Mouse (Mus musculus) CH12.LX (cell line): ENCODE results near the gene Tet2.

Experiments
- CHD1 ChIP-seq: IDR thresholded peaks from 2 replicates; pipeline ENCODE4 v1.6.1; 2012; ENCODE audit warnings: low read depth, low read length, improper control_type of control experiment, inconsistent platforms
- CTCF ChIP-seq, 2 experiments: IDR thresholded peaks in 1 of 2; conservative IDR thresholded peaks in 1 of 2; 2 replicates each; pipeline ENCODE4 v1.5.1; 2011 to 2012; ENCODE audit warnings: low read depth in 2 of 2, low read length in 2 of 2, improper control_type of control experiment in 1 of 2, inconsistent platforms in 1 of 2, mild to moderate bottlenecking in 1 of 2, moderate library complexity in 1 of 2
- POLR2A ChIP-seq: IDR thresholded peaks from 2 replicates; pipeline ENCODE4 v1.6.1; 2011; ENCODE audit warnings: low read depth, mild to moderate bottlenecking, improper control_type of control experiment, low read length

DNA sequence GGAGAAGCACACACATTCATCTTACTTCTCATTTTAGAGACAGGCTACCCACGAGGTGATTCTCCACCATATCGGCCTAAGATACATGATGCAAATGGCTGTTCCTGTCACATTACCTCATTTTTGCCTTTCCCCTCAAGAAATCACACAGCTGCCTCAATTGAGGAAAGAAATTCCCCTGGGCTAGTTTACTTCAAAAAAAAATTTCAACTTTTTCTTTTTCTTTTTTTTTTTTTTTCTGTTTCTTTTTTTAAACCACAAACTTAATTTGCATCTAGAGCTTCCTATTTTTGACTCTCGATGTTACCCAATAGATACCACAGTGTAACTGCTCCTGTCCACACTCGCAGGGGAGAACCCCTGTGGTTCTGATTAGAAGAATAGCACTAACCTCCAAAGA is 38.0 kb upstream of the Tet2 start:
- TF ChIP-seq CTCF (conservative IDR thresholded peaks at IDR 0.05 in 1 of 2, IDR thresholded peaks at IDR 0.05 in 1 of 2; ENCODE audit: low read depth in 2 of 2, low read length in 2 of 2) (no peak), POLR2A (peak; percentile 43; the same call in 1 of the 2 replicates), CHD1 (no peak)
